Mouse (Mus musculus): ENCODE data around the gene Zpr1.

DNA sequence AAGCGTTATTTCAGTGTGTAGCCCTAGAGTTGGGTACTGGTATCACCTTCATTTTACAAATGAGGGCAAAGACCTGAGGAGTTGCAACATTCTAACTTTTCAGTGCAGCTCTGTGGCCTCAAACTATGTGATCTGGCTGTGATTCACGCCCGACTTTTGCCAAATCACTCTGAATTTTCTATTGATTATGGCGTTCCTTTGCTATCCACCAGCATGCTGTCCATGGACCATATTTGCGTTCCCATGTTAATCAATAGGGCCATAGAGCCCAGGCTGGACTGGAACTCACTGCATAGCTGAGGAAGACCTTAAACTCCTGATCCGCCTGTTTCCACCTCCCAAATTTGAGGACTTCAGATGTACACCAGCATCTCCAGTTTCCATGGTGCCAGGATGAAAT lies 13.8 kb upstream of the Zpr1 start:
- TF ChIP-seq POLR2A (IDR thresholded peaks at IDR 0.05; ENCODE audit: borderline replicate concordance, control insufficient read depth, low read depth, low read length): no peak
- no peak for TF ChIP-seq CTCF (IDR thresholded peaks at IDR 0.05; ENCODE audit: control insufficient read depth, insufficient read depth, low read length)
